Mouse (Mus musculus) T-cell, adult 2 months (primary cell): ENCODE measurements around the gene Wfdc5.

Experiments used
- DNase-seq: peaks from one replicate; pipeline ENCODE4 v3.0.0; 2022; ENCODE audit warnings: low spot score

Gene Wfdc5

GRCm38 (mm10) chr2:164128576-164129411 is 53.7 kb downstream of the Wfdc5 start:
- DNase-seq: no peak

- no peak for DNase-seq
These were observed 55.2 kb downstream of the Wfdc5 start for GRCm38 (mm10) chr2:164127297-164127696.

- DNase-seq: no peak
These were observed 56.0 kb downstream of the Wfdc5 start for GRCm38 (mm10) chr2:164126533-164126955.
